Mouse (Mus musculus): ENCODE data around the gene Csrnp3.

DNA sequence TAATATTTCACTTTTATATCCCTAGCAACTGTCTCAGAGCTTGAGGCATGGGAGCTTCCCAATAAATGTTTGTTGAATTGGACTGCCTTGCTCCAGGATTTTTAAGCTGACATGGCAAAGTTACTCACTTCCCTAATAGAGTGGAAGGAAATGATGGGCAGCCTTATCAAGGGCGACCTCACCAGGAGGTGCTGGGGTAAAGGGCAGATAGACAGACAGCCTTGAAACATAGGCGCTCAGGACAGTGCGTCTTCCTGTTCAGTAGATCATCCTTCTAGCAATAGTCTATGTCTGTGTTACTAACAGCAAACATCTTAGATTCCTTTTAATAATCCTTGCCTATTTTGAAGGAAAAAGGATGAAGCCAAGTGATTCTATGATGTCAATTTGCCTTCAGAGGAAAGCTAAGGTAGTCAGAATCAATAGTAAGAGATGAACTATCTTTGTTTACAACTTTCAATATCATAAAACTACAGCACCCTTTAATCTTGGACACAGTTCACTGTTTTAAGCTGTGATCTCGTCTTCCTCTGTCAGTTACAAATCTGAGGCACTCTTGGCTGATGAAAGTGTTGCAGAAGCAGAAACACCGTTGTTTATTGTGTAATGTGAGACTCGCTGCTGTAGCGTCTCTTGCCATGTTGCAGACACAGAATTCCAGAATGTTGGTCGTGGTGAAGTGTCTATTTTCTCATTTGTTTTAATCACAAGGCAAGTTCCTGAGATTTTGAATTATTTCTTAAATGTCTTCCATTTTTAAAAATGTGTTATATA, 81.6 kb downstream of the Csrnp3 start:
- TF ChIP-seq CTCF (IDR thresholded peaks at IDR 0.05; ENCODE audit: low read depth, low read length): no peak
- no peak for TF ChIP-seq GATA1 (IDR thresholded peaks at IDR 0.05; ENCODE audit: borderline replicate concordance, low read length)

All from G1E (cell line).